Mouse (Mus musculus): Measurements from ENCODE around the gene Arhgap11a.

The Arhgap11a gene

DNA sequence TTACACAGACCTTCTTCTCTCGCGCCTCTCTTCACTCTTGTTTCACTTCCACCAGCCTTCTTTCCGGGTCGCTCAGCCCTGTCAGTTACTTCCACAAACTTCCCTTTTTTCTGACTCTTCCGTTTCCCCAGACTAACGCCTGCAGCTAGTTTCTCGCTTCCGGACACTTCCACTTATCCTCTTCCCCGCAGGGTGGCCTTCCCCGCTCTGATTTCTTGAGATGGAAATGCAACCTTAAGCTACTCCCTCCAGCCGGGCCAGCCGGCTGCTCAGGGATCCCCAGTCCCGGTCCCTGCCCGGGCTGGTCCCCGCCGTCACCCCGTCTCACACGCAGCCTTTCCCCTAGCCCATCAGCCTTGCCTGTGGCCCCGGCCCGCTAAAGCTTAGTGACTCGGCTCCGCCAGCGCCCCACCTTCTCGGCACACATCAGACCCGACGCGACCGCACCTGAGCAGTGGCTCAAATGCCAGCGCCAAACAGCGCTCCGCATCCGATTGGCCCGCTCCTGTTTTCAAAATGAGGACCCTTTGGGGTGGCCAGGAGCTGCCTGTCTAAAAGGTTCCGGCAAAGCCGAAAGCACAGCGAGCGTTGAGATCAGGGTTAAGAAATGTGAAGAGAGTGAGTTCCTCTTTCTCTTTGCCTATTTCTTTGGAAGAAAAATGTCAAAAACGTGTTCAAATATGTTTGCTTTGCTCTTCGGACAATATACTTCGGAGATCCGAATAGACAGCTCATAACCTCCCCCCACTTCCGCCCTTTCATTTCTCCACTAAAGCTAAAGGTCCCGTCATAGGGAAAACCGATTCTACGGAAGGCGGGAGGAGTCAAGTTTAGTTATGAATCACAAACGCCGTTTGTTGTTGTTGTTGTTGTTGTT lies at the start of gene Arhgap11a:
Arhgap11a (minus strand) TSS at position 417 of the 877 bp plus-strand sequence.
- DNase-seq (ENCODE audit: low spot score): peak; percentile 90

GRCm38 (mm10) chr2:113893385-113894122 lies 45.1 kb upstream of the Arhgap11a start:
- no peak for DNase-seq (ENCODE audit: low spot score)

- DNase-seq (ENCODE audit: low spot score): no peak
Observed at GRCm38 (mm10) chr2:113887166-113887565, 38.7 kb upstream of the Arhgap11a start.

DNA sequence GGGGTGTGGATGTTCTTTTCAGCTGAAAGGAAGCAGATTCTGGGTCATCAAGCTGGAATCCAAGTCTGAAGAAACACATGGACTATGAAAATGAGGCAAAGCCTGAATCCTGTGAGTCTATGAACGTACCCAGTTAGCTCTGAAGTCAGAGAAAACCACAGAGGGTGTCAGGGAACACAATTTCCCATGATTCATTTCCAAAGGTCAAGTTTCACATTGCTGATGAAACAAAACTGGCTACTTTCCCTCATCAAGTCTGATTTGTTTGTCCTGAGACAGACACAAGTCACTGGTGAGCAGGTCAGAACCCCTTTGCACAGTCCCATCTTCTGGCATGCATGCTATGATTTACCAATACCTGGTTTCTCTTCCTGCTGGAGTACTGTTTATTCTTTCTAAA lies 37.6 kb upstream of the Arhgap11a start:
- DNase-seq (ENCODE audit: low spot score): no peak

GRCm38 (mm10) chr2:113870115-113870514 lies 21.7 kb upstream of the Arhgap11a start:
- no peak for DNase-seq (ENCODE audit: low spot score)

DNA sequence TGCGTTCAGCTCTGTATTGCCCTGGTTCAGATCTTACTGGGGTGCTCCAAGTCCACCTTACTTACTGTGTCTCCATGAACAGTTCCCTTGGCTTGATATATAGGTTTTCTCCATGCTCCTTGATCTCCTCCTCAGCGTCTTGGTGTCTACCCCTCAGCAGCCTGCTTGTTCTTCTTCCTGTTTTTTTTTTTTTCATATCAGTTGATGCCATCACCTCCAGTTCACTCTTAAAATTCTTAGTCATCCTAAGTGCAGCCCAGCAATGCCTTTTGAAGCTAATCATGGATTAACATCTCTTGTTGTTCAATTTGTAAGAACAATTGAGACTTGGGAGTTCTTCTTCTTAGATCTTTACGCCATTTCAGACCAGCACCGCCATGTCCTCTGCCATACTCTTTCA lies 19.9 kb upstream of the Arhgap11a start:
- no peak for DNase-seq (ENCODE audit: low spot score)

DNA sequence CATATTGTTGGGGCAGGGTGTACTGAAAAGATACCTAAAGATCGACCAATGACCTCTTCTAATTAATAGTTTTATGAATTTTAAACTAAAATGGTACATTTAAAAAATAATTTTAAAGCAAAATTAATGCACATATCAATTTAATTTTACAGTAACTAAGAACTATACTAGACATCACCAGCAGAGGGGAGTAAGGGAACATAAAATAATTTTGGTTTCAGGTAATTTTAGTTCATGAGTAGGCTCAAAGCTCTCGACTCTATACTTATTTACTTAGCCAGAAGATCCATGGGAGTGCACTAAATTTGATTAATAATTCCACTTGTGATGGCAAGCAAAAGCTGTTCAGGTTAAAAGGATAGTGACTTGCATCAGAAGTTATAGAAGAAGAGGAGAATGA lies 17.7 kb upstream of the Arhgap11a start:
- DNase-seq (ENCODE audit: low spot score): no peak

GRCm38 (mm10) chr2:113849141-113849540 lies 680 bp upstream of the Arhgap11a start:
- no peak for DNase-seq (ENCODE audit: low spot score)

DNA sequence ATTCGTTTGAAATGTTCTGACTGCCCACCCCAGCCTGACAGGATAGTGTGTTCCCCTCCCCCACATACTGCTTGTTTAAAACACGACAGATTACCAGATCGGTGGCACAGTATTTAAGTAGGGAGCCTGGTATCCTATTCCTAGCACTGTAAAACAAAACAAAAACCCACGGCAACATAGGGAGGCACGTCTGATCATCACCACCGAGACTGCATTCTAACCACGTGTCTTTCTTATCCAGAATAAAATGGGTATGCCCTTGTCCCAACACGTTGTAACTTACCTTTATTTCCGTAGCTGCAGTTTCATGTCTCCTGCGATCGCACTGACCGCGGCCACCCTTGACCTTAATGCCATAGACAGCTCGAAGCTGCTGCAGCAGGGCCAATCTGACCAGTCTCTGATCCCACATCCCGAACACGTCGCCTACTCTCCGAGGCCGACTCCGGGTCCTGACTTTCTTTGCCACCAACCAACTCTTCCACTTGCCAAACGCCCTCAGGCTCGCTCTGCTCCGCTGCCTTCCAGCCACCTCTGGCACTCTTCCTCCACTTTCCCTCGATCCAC lies 700 bp downstream of the Arhgap11a start:
- DNase-seq (ENCODE audit: low spot score): no peak

DNA sequence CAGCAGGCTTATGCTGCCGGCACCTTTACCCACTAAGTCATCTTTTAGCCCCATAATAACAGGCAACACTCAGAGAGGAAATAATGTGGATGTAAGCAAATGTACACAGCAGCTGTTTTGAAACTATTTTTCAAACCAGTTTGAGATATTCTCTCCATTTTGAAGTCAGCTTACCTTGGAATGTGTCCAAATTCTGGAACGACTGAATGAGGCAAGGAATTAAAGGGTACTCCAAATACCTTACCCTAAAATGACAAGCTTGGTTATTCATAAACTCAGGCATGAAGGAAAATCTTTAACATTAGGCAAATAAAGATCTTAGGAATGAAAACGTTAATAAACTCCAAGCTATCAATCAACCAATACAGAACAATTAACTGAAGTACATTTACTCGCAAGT lies 3.4 kb downstream of the Arhgap11a start:
- no peak for DNase-seq (ENCODE audit: low spot score)

- DNase-seq (ENCODE audit: low spot score): no peak
Observed at GRCm38 (mm10) chr2:113841656-113842437, 6.6 kb downstream of the Arhgap11a start.

DNA sequence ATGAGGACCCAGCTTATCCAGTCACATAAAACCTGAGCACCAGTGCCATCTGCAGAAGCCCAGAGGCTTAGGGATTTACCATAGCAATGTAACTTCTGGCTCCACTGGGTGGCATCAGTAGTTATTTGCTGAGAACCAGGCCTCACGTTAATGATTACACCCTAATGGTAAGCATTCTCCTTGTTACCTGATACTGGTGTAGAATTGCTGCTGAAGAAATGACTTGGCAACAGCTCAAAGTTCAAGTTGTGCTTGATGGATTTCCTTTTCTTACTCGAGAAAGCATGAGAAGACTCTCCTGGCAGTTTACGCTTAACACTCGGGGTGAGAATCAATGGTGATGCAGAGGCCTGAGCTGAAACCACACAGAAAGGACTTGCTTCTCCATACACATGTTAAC lies 9.0 kb downstream of the Arhgap11a start:
- no peak for DNase-seq (ENCODE audit: low spot score)

DNA sequence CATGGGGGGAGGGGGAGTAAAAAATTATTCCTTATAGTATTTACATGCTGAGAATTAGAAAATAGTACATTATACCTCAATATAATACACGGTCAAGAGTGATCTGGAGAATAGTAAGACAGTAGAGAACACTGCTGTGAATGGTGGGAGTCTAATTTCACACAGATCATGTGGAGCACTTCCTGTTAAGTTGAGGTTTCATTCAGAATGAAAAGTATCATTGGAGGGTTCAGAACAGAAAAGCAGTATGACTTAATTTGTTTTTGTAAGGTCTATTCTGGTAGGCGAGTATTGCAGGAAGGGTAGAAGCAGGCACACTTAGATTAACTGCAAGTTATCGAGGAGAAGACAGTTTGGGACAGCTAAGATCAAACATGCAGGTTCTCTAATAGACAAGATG lies 13.2 kb downstream of the Arhgap11a start:
- no peak for DNase-seq (ENCODE audit: low spot score)

DNA sequence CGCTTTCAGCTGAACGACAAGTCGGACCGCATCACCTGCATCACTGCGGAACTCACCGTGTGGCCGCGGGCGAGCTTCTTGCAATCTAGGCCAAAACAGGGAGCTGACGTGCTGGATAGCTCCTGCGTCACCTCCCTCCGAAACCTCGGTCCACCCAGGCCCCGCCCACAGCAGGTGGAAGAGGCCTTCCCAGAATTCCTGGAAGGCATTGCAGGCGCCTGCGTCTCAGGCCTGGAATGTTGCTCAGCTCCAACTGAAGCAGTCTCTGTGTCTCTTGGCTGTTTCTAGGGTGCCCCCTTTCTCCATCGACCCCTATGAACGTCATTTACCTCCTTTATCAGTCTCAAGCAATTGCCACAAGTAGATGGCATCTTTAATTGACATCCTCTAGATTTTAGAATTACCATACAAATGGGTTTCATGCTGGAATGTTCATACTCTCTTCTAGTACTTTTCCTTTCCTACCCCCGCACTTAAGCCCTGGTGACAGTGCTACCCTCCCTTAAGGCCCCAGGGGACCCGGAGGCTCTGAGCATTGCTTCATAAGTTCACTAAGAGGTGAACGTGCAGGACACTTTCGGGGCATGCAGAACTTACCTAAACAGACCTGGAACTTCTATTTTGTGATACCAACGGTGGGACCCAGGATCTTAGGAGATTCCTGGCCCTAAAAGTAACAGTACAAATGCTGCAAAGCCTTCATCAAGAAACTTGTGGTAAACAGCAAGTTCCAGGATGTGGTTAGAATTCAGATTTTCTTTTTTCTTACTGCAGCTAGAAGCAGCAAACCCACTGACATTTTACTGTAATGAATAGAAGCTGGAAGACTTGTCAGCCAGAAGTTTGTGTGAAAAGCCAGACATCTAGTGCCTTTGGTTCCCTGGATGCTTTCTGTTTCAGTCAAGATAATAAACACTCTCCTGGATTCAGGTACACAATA lies 19.2 kb downstream of the Arhgap11a start, which contains the start of gene Scg5:
Scg5 (minus strand) TSS at position 179 of the 940 bp plus-strand sequence.
- DNase-seq (ENCODE audit: low spot score): peak; percentile 45

DNA sequence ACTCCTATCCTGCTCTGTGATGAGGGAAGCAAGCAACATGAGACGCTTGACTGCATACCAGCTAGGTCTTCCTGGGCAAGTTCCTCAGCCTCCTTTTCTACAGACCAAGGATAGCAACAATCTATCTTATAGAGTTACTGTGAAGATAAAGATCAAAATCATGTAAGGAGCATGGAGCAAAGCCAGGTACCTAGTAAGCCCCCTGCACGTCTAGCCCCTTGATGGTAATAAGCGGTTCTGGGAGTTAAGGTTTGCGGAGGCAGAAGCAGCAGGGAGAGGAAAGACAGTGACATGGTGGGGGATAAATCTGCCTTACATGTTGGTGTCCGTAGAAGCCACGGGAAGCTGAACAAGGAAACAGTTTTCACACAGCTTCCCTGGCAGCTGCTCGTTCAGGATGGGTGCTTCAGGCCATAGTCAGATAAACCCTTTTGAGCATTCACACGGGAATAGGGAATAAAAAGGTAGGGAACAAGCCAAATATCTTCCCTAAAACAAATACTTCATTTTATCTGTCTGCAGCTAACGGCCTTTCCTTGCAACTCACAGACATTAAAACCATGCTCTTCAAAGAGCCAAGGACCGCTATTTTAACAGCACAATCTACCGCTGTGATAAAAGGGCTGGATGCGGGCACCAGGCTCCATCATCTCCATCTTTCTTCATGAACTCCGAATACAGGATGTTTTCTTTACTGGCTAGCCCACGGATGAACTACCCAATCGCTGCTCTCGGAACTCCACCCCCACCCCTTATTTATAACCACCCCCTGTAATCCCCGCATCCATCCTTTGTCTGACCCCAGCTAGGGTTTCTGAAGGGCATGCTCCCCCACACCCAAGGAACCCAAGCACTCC lies 20.1 kb downstream of the Arhgap11a start:
- DNase-seq (ENCODE audit: low spot score): no peak

DNA sequence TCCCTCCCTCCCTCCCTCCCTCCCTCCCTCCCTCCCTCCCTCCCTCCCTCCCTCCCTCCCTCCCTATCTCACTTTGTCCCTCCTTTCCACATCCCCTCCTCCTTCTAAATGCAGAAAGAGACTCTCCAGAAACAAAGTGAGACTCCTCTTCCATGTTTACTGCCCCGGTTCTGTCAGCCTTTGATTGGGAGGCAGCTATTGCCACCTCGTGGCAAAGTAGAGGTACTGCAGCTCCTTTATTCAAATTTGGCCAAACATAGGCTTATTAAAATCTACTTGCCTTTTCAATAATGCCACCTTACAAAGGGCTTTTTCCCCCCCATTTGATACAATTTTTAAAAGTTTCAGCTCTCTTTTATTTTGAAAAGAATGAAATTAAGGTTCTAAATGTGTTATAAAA lies 24.6 kb downstream of the Arhgap11a start:
- no peak for DNase-seq (ENCODE audit: low spot score)

GRCm38 (mm10) chr2:113822367-113822766 lies 26.1 kb downstream of the Arhgap11a start:
- no peak for DNase-seq (ENCODE audit: low spot score)

- DNase-seq (ENCODE audit: low spot score): no peak
Observed at GRCm38 (mm10) chr2:113821176-113821734, 27.2 kb downstream of the Arhgap11a start.

DNA sequence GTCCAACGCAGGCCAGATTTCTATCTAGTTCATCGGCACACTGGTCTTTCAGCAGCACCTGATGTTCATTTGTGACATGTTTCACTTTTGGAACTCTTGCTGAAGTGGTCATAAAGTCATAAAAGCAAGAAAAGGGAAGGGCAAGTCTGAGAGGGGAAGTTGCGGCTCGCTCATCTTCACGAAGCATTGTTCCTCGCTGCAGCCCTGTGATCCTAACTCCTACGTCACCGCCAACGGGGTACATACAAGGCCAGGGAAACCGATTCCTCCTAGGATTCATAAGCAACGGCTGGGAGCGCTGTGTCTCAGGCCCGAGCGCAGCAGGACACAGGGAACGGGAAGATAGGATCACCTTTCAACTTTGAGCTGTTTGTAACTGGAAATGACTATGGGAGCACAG lies 28.3 kb downstream of the Arhgap11a start:
- no peak for DNase-seq (ENCODE audit: low spot score)
